Mouse (Mus musculus) adrenal gland (tissue): ENCODE measurements around the gene Cog6.

ENCODE experiments used
- intact Hi-C: fragments of 180-260 bp; cut with DNase I; formaldehyde crosslinking; loops from one replicate; pipeline ENCODE4 v1.15.1; 2025
- long read RNA-seq, 2 experiments: library from polyadenylated mRNA; unstranded; transcript quantifications; one replicate each; pipeline ENCODE4 v2.0.0; 2020; ENCODE audit warnings: borderline replicate concordance in 1 of 2; ENCODE audit not compliant: insufficient replicate concordance in 1 of 2

Cog6 gene
- long read RNA-seq, experiment 1, transcript Cog6-201 (19 exons, 3,182 nt) = major isoform, 21 of 28 reads
- long read RNA-seq, experiment 1, partial matches to known transcripts = 3 of 28 reads
- long read RNA-seq, experiment 1, other reads (novel, unspliced or antisense) = 2 of 28 reads
- long read RNA-seq, experiment 2, transcript Cog6-201 (19 exons, 3,182 nt) = major isoform, 13 of 15 reads
- long read RNA-seq, experiment 2, partial matches to known transcripts = 1 of 15 reads
- long read RNA-seq, experiment 2, other reads (novel, unspliced or antisense) = 0 of 15 reads

DNA sequence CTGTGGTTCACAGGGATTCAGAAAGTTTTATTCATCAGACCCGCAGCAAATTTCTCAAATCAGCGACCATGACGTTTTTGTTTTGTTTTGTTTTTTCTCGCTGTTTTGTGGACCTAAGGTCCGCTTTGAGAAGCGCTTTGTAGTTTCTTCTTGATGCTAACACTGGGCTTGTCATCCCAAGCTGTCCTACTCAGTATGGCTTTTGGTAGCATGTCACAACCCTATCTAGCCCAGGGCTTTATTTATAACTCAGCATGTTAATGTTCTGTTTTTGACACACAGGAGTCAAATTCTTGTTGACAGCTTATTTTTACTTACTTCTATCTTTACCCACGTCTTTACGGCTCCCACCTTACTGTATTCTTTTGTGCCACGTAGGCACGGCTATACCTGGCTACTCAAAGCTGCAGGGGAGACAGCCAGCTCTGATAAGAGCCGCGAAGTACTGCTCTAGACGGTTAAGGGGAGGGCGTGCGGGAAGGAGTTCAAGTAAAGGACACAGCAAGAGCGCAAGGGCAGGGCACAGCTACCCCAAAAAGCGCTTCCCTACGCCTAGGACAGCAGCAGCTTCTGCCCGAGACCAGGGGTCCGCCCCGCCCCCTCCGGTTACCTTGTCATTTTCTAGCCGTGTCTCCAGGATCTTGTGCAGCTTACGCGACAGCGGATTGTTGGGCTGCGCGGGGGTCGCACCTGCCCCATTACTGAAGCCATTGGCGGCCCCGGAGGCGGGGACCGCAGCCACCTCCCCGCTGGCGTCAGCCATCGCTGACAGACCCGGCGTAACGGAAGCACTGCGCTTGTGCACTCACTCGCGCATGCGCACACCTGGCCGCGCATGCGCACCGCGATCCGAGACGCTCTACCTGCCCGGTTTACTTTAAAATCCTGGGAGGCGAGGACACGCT is at the start of gene Cog6:
Cog6 (minus strand) TSS at position 802 of the 905 bp plus-strand sequence.
- intact Hi-C loops = no loop called here

DNA sequence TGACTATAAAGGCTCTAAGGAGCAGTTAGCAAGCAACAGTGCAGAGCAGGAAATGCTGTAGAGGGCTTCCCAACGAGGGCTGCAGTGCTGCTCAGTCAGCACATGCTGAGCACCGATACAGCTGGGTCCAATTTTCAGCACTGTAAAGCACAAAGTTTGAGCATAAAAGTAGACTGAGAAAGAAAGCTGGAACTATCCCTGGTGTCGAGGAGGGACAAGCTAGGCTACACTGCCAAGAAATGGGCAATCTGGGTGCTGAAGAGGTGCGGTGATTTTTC is 49.0 kb upstream of the Cog6 start:
- intact Hi-C loops = no loop called here

DNA sequence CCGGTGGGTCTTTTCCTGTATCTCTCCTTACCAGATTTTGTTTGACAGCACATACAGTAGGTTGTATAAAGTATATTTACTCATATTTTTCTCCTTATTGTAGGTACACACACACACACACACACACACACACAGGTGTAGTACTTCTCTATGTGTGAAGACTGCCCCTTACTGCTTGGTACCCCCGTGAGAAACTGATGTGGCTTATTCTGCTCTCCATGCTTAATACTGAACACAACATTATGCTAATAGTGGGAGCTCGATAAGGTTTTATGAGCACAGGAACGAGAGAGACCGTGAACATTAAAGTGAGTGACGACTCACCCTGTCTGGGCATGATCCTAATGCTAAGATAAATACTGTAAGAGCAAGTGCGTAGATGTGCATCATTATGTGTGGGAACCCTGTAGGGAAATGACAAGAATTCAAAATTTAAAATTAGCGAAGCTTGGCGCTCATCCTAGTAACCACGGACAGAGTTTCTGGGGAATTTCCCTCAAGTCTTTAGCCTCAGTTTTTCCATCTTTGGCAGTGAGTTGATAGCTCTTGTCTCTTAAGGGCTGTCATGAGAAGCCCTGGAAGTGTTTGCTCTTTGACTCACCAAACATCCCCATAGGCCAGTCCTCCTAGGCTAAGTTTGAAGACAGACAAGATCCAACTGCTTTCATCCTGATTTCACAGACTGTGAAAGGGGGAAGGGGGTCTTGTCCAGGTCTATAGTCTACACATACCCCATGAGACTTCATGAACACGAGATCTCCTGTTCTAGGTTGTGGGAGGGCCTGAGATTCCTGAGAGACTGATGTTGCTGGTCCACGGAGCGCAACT is 48.4 kb upstream of the Cog6 start:
- intact Hi-C loops = no loop called here

DNA sequence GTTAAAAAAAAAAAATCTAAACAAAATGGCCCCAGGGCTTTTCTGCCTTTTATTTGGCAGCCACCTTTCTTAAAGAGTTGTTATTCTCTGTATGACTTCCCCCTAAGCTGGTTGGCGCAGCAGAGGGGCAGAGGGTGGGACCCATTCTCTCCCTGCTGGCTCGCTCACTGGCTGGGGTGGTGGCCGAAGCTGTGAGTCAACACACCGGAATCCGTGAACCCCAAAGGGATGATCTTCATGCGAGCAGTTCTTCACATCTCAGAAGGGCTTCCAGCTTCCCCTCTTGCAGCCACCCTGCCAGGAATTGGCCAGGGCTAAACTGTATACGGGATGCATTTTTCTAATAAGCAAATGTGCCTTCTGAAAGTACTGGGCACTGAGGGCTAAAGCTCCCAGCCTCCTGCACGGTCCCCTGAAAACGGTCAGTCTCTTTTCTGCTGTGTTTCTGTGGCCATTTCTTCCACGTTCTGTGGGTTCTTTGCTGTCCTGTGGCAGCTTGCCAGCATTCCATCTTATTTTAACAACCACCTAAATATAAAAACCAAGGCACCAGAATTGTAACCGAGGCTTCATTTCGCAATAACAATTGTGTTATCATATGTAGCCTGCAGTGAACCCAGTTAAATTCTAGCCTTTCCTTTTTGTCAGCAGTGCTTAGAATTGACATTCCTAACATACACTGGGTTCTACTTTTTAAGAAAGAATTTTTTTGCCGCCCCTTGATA is 46.5 kb upstream of the Cog6 start:
- intact Hi-C loops = no loop called here

DNA sequence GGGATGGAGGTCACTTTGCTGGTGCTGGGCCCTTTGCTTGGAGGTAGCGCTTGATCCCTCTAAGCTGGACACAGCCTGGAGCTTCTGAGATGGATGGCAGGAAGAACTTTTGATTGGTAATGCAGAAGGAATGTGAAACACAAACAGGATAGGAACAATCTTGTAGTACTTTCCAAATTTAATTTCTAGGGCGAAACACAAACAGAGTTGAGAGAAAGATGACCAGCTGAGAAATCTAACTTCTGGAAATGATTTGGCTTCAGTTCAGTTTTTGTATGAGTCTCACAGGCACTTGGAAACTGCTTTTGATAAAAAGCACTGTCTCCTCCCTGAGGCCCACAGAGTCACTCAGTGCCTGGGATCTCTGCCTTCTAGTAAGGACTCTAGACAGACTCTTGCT is 42.9 kb upstream of the Cog6 start:
- intact Hi-C loops = no loop called here

DNA sequence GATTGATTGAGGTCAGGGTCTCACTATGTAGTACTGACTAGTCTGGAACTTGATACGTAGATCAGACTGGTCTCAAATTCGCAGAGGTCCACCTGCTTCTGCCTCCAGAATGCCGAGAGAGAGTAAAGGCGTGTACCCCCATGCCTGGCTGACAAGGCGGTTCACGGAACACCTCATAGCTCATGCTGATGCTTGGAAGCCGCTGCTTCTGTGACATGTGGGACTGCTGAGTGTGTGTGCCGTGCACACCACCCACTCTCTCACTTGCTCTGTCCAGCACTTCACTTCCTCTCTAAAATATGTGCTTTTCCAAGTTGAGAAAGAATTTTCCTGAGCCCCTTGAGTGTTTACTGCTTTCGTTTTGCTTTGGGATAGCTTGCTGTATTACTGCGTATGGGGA is 39.4 kb upstream of the Cog6 start:
- intact Hi-C loops = no loop called here

DNA sequence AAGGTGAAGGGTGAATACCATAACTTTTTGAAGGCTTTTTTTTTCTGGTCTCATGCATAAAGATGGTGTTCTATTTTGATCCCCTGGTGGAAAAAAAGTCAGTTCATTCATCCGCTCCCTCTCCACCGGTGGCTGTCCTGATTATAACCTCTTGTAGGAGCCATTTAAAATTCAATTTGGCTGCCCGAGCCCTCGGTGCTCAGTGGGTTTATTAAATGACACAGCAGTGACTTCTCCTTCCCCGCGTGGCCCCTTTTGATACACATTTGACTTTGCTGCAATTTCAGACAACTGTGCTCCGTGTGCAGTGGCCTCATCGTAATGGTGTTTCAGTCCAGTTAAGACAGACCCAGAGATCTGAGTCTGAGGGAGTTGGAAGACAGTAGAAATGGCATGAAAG is 35.3 kb upstream of the Cog6 start:
- intact Hi-C loops = no loop called here

DNA sequence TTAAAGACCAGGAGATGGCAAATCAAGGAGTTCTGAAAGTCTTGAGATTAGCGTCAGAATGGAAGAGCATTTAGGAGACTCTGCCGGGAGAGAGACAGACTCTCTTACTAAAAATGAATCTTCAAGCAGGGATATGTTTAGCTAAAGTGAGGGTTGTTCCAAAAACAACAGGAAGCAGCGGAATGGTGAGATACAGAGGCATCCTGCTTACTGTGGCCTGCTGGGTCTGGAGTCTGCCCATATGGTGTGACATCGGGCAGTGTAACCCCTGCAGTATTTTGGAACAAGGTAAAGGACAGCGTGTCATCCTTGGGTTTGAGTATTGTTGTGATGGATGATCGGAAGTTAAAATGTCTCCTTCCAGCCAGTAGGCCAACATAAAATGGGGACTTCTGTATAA is 29.3 kb upstream of the Cog6 start:
- intact Hi-C loops = no loop called here

DNA sequence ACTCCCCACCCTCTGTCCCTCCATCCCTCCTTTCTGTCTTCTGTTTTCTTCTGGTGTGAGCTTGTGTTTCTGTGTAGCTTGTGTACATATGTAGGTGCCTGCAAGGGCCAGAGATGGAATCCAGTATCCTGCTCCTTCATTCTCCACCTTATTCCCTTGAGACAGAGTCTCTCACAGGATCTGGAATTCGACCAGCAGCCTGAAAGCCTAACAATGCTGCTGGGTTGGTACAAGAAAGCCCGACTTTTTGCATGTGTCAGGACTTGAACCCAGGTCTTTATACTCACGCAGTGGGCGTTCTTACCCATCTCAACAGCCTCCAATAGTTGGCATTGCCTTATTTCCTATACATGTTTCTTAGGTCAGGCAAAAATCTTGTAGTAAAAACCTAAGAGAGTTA is 28.7 kb upstream of the Cog6 start:
- intact Hi-C loops = no loop called here

DNA sequence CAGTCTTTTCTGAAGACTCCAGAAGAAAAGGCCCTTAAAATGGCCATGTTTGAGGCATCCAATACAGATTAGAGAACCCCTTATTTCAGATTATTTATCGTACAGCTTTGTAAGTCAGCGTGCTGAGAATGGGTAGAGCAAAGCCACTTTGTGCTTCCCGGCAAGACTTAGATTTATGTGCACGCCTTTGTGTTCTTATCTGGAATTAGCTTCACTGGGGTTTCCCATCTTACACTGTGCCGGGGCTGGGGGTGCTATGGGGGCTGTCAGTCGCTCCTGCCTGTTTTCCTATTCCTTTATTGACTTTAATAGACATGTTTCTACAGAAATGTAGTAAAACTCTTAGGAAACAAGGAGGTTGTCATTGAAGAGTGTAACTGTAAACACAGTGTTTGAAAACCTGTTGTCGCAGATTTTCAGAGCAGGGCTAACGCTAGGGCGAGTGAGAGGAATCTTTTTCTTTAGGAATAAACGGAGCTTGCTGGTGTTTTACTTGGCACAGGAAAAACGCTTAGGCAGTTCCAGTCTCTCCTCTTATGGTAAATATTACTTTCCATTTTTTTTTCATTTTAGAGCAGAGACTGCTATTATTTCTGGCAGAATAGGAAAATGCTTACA is 27.8 kb upstream of the Cog6 start:
- intact Hi-C loops = no loop called here

DNA sequence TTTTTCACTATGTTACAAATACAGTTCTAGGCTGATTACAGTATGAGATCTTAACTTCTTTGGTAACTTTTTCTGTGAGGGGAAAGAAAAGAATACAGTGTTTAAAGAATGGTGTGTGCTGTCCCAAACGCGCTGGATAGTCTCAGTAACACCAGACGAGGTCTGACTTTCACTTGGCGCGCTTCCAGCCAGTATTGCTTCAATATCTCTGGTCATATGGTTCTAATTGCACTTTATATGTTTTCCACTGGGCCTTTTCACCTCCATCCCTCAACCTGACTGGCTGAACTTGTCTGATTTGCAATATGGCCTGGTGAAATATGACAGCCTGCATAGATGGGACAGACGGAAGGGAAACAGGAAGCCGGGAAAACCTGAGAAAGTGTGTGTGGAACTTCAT is 27.2 kb upstream of the Cog6 start:
- intact Hi-C loops = no loop called here

DNA sequence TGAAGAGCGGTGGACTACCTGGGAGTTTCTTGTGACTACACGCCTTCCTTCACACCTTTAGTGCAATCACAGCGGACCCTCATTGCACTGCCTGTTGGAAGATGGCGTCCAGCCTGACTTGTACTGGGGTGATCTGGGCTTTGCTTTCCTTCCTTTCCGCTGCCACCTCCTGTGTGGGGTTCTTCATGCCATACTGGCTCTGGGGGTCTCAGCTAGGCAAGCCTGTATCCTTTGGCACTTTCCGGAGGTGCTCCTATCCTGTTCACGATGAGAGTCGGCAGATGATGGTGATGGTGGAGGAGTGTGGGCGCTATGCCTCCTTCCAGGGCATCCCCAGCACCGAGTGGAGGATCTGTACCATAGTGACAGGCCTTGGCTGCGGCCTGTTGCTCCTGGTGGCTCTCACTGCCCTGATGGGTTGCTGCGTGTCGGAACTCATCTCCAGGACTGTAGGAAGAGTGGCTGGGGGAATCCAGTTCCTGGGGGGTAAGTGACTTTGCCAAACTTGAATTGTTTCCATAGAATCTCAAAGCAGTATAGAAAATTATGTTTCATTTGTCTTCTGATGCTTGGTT is 26.3 kb upstream of the Cog6 start:
- intact Hi-C loops = no loop called here

DNA sequence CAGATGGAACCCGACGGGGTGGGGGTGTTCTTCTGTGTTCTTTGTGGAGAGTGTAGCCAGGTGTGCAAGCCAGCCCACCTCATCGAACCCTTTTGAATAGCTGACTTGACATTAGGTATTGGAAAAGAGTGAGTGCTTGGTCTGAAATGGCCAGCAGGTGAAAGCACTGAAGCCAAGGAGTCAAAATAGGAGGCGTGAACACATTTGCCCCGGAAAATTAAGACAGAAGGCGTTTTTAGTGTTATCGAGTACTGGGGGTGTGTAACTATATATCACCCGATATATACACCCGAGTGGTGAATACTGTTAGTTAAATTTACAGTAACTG is 25.2 kb upstream of the Cog6 start:
- intact Hi-C loops = no loop called here

DNA sequence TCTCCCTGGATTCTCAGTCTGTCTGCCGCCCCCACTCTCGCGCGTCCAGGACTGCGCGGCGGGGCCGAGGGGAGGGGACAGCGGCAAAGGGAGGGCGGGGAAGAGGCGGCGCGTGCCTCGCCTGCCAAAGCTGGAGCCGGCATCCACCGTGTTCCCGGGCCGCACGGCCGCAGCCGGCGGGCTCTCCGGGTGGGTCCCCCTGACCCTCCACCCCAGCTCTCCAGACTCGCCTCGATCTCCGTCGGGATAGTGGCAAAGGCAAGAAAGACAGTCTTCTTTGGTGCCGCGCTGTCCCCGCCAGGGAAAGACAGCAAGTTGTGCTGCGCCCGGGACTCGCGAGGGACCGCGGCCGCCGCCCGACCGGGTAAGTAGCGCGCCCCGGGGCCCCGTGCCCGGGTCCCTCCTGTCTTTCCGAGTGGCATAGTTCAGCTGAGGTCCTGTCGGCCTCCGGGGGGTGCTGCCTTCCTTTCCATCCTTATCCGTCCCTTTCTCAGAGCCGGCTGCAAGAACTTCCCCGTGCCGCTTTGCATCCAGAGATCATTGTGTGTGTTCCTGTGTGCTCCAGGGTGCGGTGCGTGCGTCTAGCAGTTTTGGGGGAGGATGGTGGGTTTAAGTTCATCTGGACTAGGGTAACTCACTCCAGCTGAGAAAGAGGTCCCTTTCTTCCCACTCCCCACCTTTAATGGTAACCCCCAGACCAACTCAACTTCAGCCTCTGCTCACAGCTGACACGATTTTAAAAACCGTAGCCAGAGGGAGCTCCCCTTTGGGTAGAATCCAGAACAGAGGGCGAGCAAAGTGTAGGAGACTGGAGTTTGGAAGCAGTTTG is 24.6 kb upstream of the Cog6 start, which contains the start of gene Lhfp:
Lhfp (plus strand) TSS at position 118 of the 829 bp plus-strand sequence.
- intact Hi-C loops = loop anchor here (2.0 kb wide), 1 partner anchor 205 kb away; no protein-coding TSS in a partner anchor

DNA sequence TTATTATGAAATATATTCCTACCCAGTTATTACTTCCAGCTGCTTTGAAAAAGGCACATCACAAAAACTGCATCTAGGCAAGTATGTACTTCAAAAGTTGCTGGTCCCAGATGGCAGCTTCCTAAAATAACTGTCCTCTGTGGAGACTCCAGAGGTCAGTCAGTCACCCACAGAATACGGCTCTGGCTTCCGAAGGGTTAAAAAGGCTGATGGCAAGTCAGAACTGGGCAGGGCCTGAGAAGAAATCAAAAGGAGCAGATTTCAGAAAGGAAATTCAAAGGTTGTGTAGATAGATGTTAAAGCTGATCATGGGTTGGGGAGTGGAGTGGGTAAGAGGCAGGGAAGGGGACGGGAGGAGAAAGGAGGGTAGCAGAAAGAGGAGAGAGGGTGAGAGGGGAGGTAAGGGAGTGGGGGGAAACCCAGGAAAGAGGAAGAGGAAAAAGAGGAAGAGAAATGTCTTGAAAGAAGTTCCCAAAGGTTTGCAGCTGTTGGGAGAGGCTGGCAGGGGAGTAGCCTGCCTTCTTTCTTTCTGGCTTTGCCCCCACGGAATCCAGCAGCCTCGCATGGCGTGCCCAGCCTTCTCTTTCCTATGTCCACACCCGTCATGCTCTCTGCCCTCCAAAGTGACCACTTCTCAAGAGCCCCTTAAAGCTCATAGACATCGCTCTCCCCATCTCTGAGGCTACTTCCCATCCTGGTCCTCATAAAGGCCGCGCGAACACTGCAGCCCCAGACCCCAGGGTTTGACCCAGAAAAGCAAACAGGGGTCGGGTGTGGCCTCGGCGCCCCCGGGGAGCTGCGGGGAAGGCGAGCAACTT is 23.8 kb upstream of the Cog6 start:
- intact Hi-C loops = loop anchor here (2.0 kb wide), 1 partner anchor 206 kb away; no protein-coding TSS in a partner anchor

DNA sequence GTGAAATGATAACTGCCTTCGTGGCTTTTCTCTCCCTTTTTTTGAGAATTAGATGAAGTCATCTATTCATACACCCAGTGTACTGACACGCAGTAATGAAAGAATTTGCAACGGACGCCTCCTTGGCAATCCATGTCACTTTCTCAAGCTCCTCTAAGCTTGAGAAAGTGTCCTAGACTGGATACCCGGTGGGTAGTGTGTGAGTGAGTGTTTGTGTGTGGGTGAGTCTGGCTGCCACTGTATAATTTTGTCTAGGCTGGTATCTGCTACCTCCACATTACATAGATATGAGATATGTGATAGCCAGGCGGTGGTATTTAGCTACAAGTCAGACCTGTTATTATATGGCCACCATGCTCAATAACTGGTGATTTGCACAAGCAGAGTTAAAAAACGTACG is 22.7 kb upstream of the Cog6 start:
- intact Hi-C loops = loop anchor here (2.0 kb wide), 1 partner anchor 207 kb away; no protein-coding TSS in a partner anchor

DNA sequence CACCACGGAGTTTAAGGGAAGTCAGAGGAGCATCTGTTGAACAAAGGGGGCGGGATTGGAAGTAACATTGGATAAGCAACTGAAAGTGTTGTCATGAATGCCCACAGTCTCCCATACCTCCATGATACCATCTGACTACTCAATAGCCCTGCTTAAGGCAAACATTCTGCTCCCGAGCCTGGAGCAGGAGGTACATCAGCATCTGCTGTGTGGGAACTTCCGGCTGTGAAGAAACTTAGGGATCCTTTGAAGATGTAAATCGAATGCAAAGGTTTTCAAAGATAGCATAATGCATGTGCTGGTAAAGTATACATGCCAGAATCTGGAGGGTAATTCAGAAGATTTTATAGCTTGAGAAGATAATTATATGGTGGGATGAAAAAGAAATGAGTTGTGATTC is 21.9 kb upstream of the Cog6 start:
- intact Hi-C loops = no loop called here

DNA sequence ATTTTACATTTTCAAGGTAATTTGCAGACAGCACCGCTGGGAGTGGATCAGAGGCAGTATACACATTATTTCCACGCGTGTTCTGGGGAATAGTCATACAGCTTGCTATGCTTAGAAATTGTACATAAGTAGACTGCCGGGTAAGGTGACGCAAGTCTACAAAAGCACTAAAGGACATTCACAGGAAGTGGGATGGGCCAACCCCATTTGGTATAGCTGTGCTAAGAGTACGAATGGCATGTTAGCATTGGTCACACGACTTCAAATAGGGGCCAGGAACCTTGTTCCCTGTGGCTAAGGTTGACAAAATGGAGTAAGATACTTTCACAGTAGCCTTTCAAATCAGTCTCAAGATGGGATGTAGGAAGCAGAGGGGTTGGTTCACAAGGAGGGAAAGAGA is 19.9 kb upstream of the Cog6 start:
- intact Hi-C loops = no loop called here

DNA sequence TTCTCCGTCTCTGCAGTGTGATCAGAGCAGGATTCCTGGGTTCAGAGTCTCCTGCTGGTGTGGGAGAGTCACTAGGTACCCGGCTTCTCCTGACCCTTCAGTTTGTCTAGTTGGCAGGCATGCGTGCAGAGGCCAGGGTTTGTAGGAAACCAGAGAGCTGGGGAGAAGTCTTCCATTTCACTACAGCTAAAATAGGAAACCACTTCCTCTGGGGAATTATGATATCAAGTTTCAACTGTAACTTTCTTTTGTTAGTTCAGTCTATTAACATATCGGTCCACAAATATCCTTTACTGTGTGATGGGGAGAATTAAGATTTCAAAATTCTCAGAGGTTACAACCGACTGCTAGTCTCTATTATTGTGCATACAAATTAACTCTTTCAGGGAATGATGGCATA is 19.0 kb upstream of the Cog6 start:
- intact Hi-C loops = no loop called here
